Mouse (Mus musculus): ENCODE data around the gene Spsb3. TPM values are rescaled to one million over a fixed set of nuclear protein-coding genes. Genes with fewer than 3 reads are reported as not detected.
A peak's percentile ranks its signal among the peaks of the same experiment; 100 is the strongest.

Gene Spsb3
- polyA plus RNA-seq (2012; rRNA removed) (26.3 and 28.4 TPM in 2 replicates), polyA plus RNA-seq (2014; fragmentation: Nextera tagmentation; extraction: Ambion mirVana) (37.5 and 40.2 TPM in 2 replicates)

DNA sequence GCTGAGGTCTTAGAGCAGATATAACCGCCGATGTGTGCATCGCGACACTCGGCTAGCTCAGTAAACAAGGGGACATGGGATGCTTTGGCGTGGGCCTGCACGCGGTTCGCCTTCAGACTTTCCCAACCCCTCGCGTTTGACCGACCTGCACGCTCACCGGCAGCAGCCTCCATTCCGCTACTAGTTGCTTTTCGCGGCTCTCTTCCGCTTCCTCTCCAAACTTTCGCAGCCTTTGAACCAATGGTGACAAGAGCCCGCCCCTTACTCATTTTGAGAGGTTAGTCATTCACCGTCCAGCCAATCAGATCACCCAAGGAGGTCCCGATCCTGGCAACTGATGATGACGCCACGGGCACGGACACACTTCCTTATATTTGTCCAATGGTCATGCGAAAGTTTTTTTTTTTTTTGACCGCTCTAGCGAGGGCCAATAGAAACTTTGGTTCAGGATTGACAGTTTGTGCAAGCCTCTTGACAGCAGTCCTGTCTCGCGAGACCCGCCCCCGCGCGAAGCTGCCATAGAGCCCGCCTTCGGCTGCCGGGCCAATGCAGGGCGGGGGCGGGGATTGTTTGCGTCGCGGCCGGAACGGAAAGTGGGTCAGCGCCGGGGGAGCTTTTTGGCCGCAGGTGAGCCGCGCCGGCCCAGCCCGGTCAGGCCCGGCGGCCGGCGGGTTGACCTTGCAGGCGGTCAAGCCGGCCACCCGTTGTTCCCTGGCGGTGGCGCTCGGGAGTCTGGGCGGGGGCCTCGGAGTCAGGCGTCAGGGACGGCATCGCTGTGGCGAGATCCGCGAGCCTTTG is at the start of gene Spsb3, which contains the start of gene Nubp2:
Gene Spsb3 (plus strand): TSS at position 510 of the 798 bp plus-strand sequence.
Gene Nubp2 (minus strand): TSS at position 216 of the 798 bp plus-strand sequence.
- Histone ChIP-seq H3K36me3 (replicated peaks; ENCODE audit: control insufficient read depth, insufficient read depth, low read depth) (peaks cover 55% of the 10 kb centered on the region), H3K27me3 (ENCODE audit: control insufficient read depth, insufficient read depth, low read length) (no peaks in the 10 kb centered on the region), H3K27ac (peak within 1 kb of the TSS; percentile 52), H3K4me1 (replicated peaks; ENCODE audit: control insufficient read depth in 2 of 2, insufficient read depth in 2 of 2, low read length in 1 of 2) (peaks cover 14 to 19% of the 10 kb centered on the region in 2 experiments), H3K4me3 (ENCODE audit: insufficient read depth in 1 of 2, low read depth in 2 of 2, low read length in 2 of 2) (peak within 1 kb of the TSS; percentile 96 to 97), H3K9ac (replicated peaks) (peak within 1 kb of the TSS; percentile 81), H3K4me2 (ENCODE audit: low read depth) (peak within 1 kb of the TSS; percentile 99), H3K9me3 (ENCODE audit: control insufficient read depth, low read length) (no peaks in the 10 kb centered on the region)
- peak; percentile 89 for ATAC-seq (ENCODE audit: insufficient read depth)
- TF ChIP-seq EP300 (IDR thresholded peaks at IDR 0.05; ENCODE audit: low read depth) (peak; percentile 63), CTCF (IDR thresholded peaks at IDR 0.05; ENCODE audit: low read depth) (peak; percentile 32; the same call in 1 of the 2 replicates)
- under 1% methylated on average over 69 of the region's 69 CpGs for WGBS (ENCODE audit: insufficient replicate concordance)
- DNase-seq (ENCODE audit: low read depth in 3 of 3, low spot score in 3 of 3), result peak; percentile 99 to 100 (median 100)

DNA sequence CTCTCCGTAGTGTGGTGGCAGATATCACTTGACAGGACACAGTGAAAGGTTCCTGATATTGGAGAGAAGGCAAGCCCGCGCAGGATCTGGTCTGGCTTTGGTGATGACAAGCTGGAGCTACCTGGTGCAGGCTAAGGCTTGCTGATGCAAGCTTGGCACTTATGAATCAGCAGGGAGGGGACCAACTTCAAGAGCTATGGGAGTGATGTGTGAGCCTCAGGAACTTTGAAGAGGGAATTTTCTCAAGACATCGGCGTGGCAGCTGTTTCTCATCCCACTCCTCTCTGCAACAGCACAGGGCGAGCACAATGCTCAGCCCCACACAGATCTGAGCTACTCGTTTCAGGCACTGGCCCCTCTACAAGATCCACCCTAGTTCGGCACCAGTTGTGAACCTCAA is 46.6 kb upstream of the Spsb3 start, which contains the start of gene Hagh:
Gene Hagh (plus strand): TSS at position 302 of the 400 bp plus-strand sequence.
- H3K27me3 ChIP-seq (ENCODE audit: control insufficient read depth, insufficient read depth, low read length), result no peaks in the 10 kb centered on the region; the same call in 1 of the 2 replicates
- no peak for TF ChIP-seq CTCF (IDR thresholded peaks at IDR 0.05; ENCODE audit: low read depth)
- TF ChIP-seq EP300 (IDR thresholded peaks at IDR 0.05; ENCODE audit: low read depth), result no peak
- no peaks in the 10 kb centered on the region for H3K4me1 ChIP-seq (replicated peaks; ENCODE audit: control insufficient read depth in 2 of 2, insufficient read depth in 2 of 2, low read length in 1 of 2)
- no peak within 1 kb of the TSS for H3K4me3 ChIP-seq (ENCODE audit: insufficient read depth in 1 of 2, low read depth in 2 of 2, low read length in 2 of 2)
- no peaks in the 10 kb centered on the region for H3K36me3 ChIP-seq (replicated peaks; ENCODE audit: control insufficient read depth, insufficient read depth, low read depth)
- ATAC-seq (ENCODE audit: insufficient read depth) (no peak), DNase-seq (ENCODE audit: low read depth in 3 of 3, low spot score in 3 of 3) (no peak)
- no peak within 1 kb of the TSS for H3K4me2 ChIP-seq (ENCODE audit: low read depth)
- no peak within 1 kb of the TSS for H3K9ac ChIP-seq (replicated peaks)
- WGBS (ENCODE audit: insufficient replicate concordance), result 66% methylated on average over 8 of the region's 8 CpGs
- H3K27ac ChIP-seq, result no peak within 1 kb of the TSS
- H3K9me3 ChIP-seq (ENCODE audit: control insufficient read depth, low read length), result no peaks in the 10 kb centered on the region

- Histone ChIP-seq H3K4me3 (ENCODE audit: insufficient read depth in 1 of 2, low read depth in 2 of 2, low read length in 2 of 2) (no peak overlapping the region), H3K9me3 (ENCODE audit: control insufficient read depth, low read length) (no peaks in the 10 kb centered on the region), H3K36me3 (replicated peaks; ENCODE audit: control insufficient read depth, insufficient read depth, low read depth) (no peaks in the 10 kb centered on the region), H3K27ac (no peak overlapping the region), H3K4me2 (ENCODE audit: low read depth) (no peak overlapping the region), H3K4me1 (replicated peaks; ENCODE audit: control insufficient read depth in 2 of 2, insufficient read depth in 2 of 2, low read length in 1 of 2) (no peaks in the 10 kb centered on the region), H3K9ac (replicated peaks) (no peak overlapping the region), H3K27me3 (ENCODE audit: control insufficient read depth, insufficient read depth, low read length) (no peaks in the 10 kb centered on the region; the same call in 1 of the 2 replicates)
- TF ChIP-seq CTCF (IDR thresholded peaks at IDR 0.05; ENCODE audit: low read depth), result no peak
- DNase-seq (ENCODE audit: low read depth in 3 of 3, low spot score in 3 of 3), result no peak
- ATAC-seq (ENCODE audit: insufficient read depth), result no peak
- 36% methylated on average over 5 of the region's 5 CpGs for WGBS (ENCODE audit: insufficient replicate concordance)
These were observed 46.1 kb upstream of the Spsb3 start for GRCm38 (mm10) chr17:24840341-24840740.

- H3K9me3 ChIP-seq (ENCODE audit: control insufficient read depth, low read length), result no peaks in the 10 kb centered on the region
- H3K27ac ChIP-seq, result no peak overlapping the region
- H3K4me1 ChIP-seq (replicated peaks; ENCODE audit: control insufficient read depth in 2 of 2, insufficient read depth in 2 of 2, low read length in 1 of 2), result no peaks in the 10 kb centered on the region
- no peaks in the 10 kb centered on the region for H3K36me3 ChIP-seq (replicated peaks; ENCODE audit: control insufficient read depth, insufficient read depth, low read depth)
- TF ChIP-seq CTCF (IDR thresholded peaks at IDR 0.05; ENCODE audit: low read depth), result peak; percentile 90
- no peak for TF ChIP-seq EP300 (IDR thresholded peaks at IDR 0.05; ENCODE audit: low read depth)
- no peaks in the 10 kb centered on the region; the same call in 1 of the 2 replicates for H3K27me3 ChIP-seq (ENCODE audit: control insufficient read depth, insufficient read depth, low read length)
- WGBS (ENCODE audit: insufficient replicate concordance), result 53% methylated on average over 4 of the region's 4 CpGs
- H3K4me3 ChIP-seq (ENCODE audit: insufficient read depth in 1 of 2, low read depth in 2 of 2, low read length in 2 of 2), result no peak overlapping the region
- no peak overlapping the region for H3K4me2 ChIP-seq (ENCODE audit: low read depth)
- ATAC-seq (ENCODE audit: insufficient read depth), result no peak
- no peak overlapping the region for H3K9ac ChIP-seq (replicated peaks)
- no peak for DNase-seq (ENCODE audit: low read depth in 3 of 3, low spot score in 3 of 3)
These were observed 45.3 kb upstream of the Spsb3 start for GRCm38 (mm10) chr17:24841133-24841532.

GRCm38 (mm10) chr17:24842631-24843030 is 43.8 kb upstream of the Spsb3 start:
- TF ChIP-seq CTCF (IDR thresholded peaks at IDR 0.05; ENCODE audit: low read depth) (peak; percentile 75), EP300 (IDR thresholded peaks at IDR 0.05; ENCODE audit: low read depth) (no peak)
- 46% methylated on average over 2 of the region's 2 CpGs for WGBS (ENCODE audit: insufficient replicate concordance)

More at GRCm38 (mm10) chr17:24842631-24843030, 43.8 kb upstream of the Spsb3 start:
- Histone ChIP-seq H3K9me3 (ENCODE audit: control insufficient read depth, low read length) (no peaks in the 10 kb centered on the region), H3K4me1 (replicated peaks; ENCODE audit: control insufficient read depth in 2 of 2, insufficient read depth in 2 of 2, low read length in 1 of 2) (peaks cover 7 to 8% of the 10 kb centered on the region in 2 experiments), H3K4me3 (ENCODE audit: insufficient read depth in 1 of 2, low read depth in 2 of 2, low read length in 2 of 2) (no peak overlapping the region), H3K27ac (no peak overlapping the region), H3K9ac (replicated peaks) (no peak overlapping the region; the same call in 1 of the 2 replicates), H3K27me3 (ENCODE audit: control insufficient read depth, insufficient read depth, low read length) (no peaks in the 10 kb centered on the region; the same call in 1 of the 2 replicates), H3K36me3 (replicated peaks; ENCODE audit: control insufficient read depth, insufficient read depth, low read depth) (no peaks in the 10 kb centered on the region; the same call in 1 of the 2 replicates), H3K4me2 (ENCODE audit: low read depth) (no peak overlapping the region)
- ATAC-seq (ENCODE audit: insufficient read depth), result peak; percentile 53; the same call in 1 of the 2 replicates
- no peak for DNase-seq (ENCODE audit: low read depth in 3 of 3, low spot score in 3 of 3)
